Mouse (Mus musculus): Measurements from ENCODE around the gene Pla2g2c. TPM values are rescaled to one million over a fixed set of nuclear protein-coding genes. Genes with fewer than 3 reads are reported as not detected.

The Pla2g2c gene
- polyA plus RNA-seq (2014; fragmentation: Illumina TruSeq; extraction: RNeasy Lipid Tissue Mini Kit (QIAGEN cat#74804); ENCODE audit: low read depth, low replicate concordance): not detected

DNA sequence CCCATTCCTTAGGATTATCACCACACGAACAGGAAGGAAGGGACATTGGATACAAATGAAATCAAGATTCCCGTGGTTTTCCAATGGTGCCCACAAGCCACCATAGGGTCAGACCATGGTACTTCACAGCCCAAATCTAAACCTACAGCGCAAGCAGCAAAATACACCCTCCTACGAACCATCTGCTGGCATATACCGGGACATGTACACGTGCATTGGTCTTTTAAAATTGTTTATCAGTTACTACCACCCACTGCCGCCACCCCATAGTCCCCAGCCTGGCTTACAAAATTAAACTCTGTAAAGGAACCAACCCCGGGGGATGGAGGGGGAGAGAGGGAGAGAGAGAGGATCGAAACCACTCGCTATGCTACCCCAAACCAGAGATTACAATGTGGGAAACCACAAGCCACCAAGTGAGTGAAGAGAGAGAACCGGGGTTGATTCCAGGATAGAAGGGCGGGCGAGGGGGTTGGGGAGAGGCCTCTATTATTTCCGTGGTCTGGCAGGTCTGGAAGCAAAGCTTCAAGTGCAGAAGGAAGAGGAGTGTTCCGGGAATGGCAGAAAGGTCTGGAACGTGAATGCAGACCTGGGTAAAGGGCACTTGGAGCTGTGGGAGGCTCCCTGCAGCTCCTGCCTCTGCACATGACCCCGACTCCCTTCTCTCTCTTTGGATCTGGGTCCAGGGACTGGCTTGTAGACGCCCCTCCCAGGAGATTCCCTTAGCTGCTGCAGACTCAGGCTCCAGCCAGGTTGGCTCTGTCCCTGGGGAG is at the start of gene Pla2g2c:
Gene Pla2g2c, plus strand, starts transcription at position 439 of the 773 bp plus-strand sequence.

DNA sequence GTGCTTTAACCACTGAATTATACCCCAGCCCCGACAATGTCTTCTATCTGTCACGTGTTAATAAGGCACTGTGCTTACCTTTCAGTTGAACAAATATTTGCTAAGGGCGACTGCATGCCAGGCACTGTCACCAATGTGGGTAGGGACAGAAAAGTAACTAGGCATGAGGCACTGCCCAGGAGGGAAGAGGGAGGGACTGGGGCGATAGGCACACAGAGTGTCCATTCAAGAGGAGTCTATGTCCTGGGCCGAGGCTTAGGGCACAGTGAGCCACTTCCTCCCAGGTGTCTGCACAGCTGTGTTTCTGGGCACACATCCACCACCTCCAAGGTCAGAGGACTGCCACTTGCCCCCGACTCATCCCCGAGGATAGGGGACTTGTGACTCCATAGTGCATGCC is 12.4 kb downstream of the Pla2g2c start, which contains the start of gene Ubxn10:
Gene Ubxn10, minus strand, starts transcription at position 137 of the 400 bp plus-strand sequence.

GRCm38 (mm10) chr4:138757416-138757815 is 32.8 kb downstream of the Pla2g2c start, which contains the start of gene Pla2g2f:
Gene Pla2g2f, minus strand, starts transcription at chr4:138757626.

GRCm38 (mm10) chr4:138775435-138775834 is 50.8 kb downstream of the Pla2g2c start, which contains the start of gene Pla2g2d:
Gene Pla2g2d, plus strand, starts transcription at chr4:138775735.

Other genes with a start within 250 kb of the Pla2g2c start
- gene Vwa5b1, start 88.9 kb upstream of the Pla2g2c start, polyA plus RNA-seq (2014; fragmentation: Illumina TruSeq; extraction: RNeasy Lipid Tissue Mini Kit (QIAGEN cat#74804); ENCODE audit: low read depth, low replicate concordance): not detected
- gene Ubxn10, start 12.4 kb downstream of the Pla2g2c start, polyA plus RNA-seq (2014; fragmentation: Illumina TruSeq; extraction: RNeasy Lipid Tissue Mini Kit (QIAGEN cat#74804); ENCODE audit: low read depth, low replicate concordance): not detected
- gene Pla2g2f, start 32.8 kb downstream of the Pla2g2c start, polyA plus RNA-seq (2014; fragmentation: Illumina TruSeq; extraction: RNeasy Lipid Tissue Mini Kit (QIAGEN cat#74804); ENCODE audit: low read depth, low replicate concordance): not detected
- gene Pla2g2d, start 50.9 kb downstream of the Pla2g2c start, polyA plus RNA-seq (2014; fragmentation: Illumina TruSeq; extraction: RNeasy Lipid Tissue Mini Kit (QIAGEN cat#74804); ENCODE audit: low read depth, low replicate concordance): not detected
- not detected for gene Pla2g5, start 138.7 kb downstream of the Pla2g2c start, polyA plus RNA-seq (2014; fragmentation: Illumina TruSeq; extraction: RNeasy Lipid Tissue Mini Kit (QIAGEN cat#74804); ENCODE audit: low read depth, low replicate concordance)
- gene Gm13030, start 149.2 kb downstream of the Pla2g2c start, polyA plus RNA-seq (2014; fragmentation: Illumina TruSeq; extraction: RNeasy Lipid Tissue Mini Kit (QIAGEN cat#74804); ENCODE audit: low read depth, low replicate concordance): not detected
- not detected for gene Pla2g2e, start 153.2 kb downstream of the Pla2g2c start, polyA plus RNA-seq (2014; fragmentation: Illumina TruSeq; extraction: RNeasy Lipid Tissue Mini Kit (QIAGEN cat#74804); ENCODE audit: low read depth, low replicate concordance)
- gene Otud3, start 189.2 kb downstream of the Pla2g2c start, polyA plus RNA-seq (2014; fragmentation: Illumina TruSeq; extraction: RNeasy Lipid Tissue Mini Kit (QIAGEN cat#74804); ENCODE audit: low read depth, low replicate concordance): 0.85 TPM
- gene Rnf186, start 242.3 kb downstream of the Pla2g2c start, polyA plus RNA-seq (2014; fragmentation: Illumina TruSeq; extraction: RNeasy Lipid Tissue Mini Kit (QIAGEN cat#74804); ENCODE audit: low read depth, low replicate concordance): 3.2 TPM
- gene Tmco4, start 248.1 kb downstream of the Pla2g2c start, polyA plus RNA-seq (2014; fragmentation: Illumina TruSeq; extraction: RNeasy Lipid Tissue Mini Kit (QIAGEN cat#74804); ENCODE audit: low read depth, low replicate concordance): 3.8 TPM